ENCODE assay signal across 8 mouse cellular contexts in genomic region chr19:34254101-34254879, GRCm38 (mm10). TPM values are rescaled to one million over a fixed set of nuclear protein-coding genes. Genes with fewer than 3 reads are reported as not detected.
DNase-seq lines count a peak whose midpoint lies in the region; ATAC-seq and TF ChIP-seq lines count a peak whose summit lies in the region.

No protein-coding gene starts in this region.

- H3K27me3 ChIP-seq in heart, postnatal 0 days (ENCODE audit: control insufficient read depth, insufficient read depth, low read length) = no peaks in the 10 kb centered on the region
- no peaks in the 10 kb centered on the region for H3K27me3 ChIP-seq in lung, embryonic 14.5 days (ENCODE audit: insufficient read depth, low read length)

- WGBS in heart, postnatal 0 days = 13% methylated on average over 14 of the region's 14 CpGs
- WGBS in lung, embryonic 14.5 days = 20% methylated on average over 14 of the region's 14 CpGs

- peak; percentile 25 for DNase-seq in adrenal gland, postnatal 14 days
- DNase-seq in adrenal gland, postnatal 10 days = no peak
- peak; percentile 48 for DNase-seq in CD4-positive, CD25-positive, alpha-beta regulatory T cell, adult 2 months (ENCODE audit: low read depth, low spot score)
- DNase-seq in heart, postnatal 0 days (ENCODE audit: low spot score) = peak; percentile 74
- peak; percentile 77 for DNase-seq in lung, embryonic 14.5 days
- peak; percentile 37 for DNase-seq in testis, postnatal 14 days (ENCODE audit: low spot score)
- DNase-seq in right cerebral cortex, postnatal 14 days = no peak
- DNase-seq in embryo, embryonic 10 days (ENCODE audit: low spot score) = no peak

- no peaks in the 10 kb centered on the region for H3K4me1 ChIP-seq in heart, postnatal 0 days (ENCODE audit: control insufficient read depth, insufficient read depth)
- peaks cover 5% of the 10 kb centered on the region; the same call in 1 of the 2 replicates for H3K4me1 ChIP-seq in lung, embryonic 14.5 days (ENCODE audit: insufficient read depth)

- peak; percentile 62 for ATAC-seq in heart, postnatal 0 days (ENCODE audit: insufficient read depth, low read depth)
- ATAC-seq in lung, embryonic 14.5 days (ENCODE audit: insufficient read depth) = peak; percentile 33; the same call in 1 of the 2 replicates

- peak overlapping the region; percentile 76 for H3K9ac ChIP-seq in heart, postnatal 0 days (replicated peaks; ENCODE audit: low read depth, low read length)
- H3K9ac ChIP-seq in lung, embryonic 14.5 days = peak overlapping the region; percentile 56

- H3K27ac ChIP-seq in heart, postnatal 0 days (ENCODE audit: low read depth) = peak overlapping the region; percentile 92
- peak overlapping the region; percentile 93 for H3K27ac ChIP-seq in lung, embryonic 14.5 days (ENCODE audit: low read depth)

- no peaks in the 10 kb centered on the region for H3K9me3 ChIP-seq in heart, postnatal 0 days (replicated peaks; ENCODE audit: control insufficient read depth, low read length)
- no peaks in the 10 kb centered on the region for H3K9me3 ChIP-seq in lung, embryonic 14.5 days (ENCODE audit: low read depth, low read length)

- H3K4me2 ChIP-seq in heart, postnatal 0 days (ENCODE audit: low read depth, low read length) = peak overlapping the region; percentile 62
- peak overlapping the region; percentile 54 for H3K4me2 ChIP-seq in lung, embryonic 14.5 days

- H3K4me3 ChIP-seq in heart, postnatal 0 days (ENCODE audit: low read depth, low read length) = peak overlapping the region; percentile 59
- peak overlapping the region; percentile 44 for H3K4me3 ChIP-seq in lung, embryonic 14.5 days (ENCODE audit: low read depth, low read length)

- no peak for TF ChIP-seq EP300 in heart, postnatal 0 days (IDR thresholded peaks at IDR 0.05; ENCODE audit: low read depth)

- H3K36me3 ChIP-seq in heart, postnatal 0 days (replicated peaks; ENCODE audit: control insufficient read depth, insufficient read depth, low read length) = peaks cover 12% of the 10 kb centered on the region
- H3K36me3 ChIP-seq in lung, embryonic 14.5 days (ENCODE audit: insufficient read depth) = 0 out of 2 replicates have a peak, but pooled peaks cover 8% of the 10 kb centered on the region

- no peak for TF ChIP-seq CTCF in heart, postnatal 0 days (IDR thresholded peaks at IDR 0.05; ENCODE audit: low read depth)
- TF ChIP-seq CTCF in lung, embryonic 14.5 days (IDR thresholded peaks at IDR 0.05; ENCODE audit: low read depth) = no peak

RNA-seq across cellular contexts. Expression of gene Acta2, which starts 1.1 kb away (rescaled TPM):
- 36.5 and 95.6 TPM in 2 replicates for total RNA-seq in adrenal gland, postnatal 14 days (2021)
- total RNA-seq in adrenal gland, postnatal 10 days (2021) = 100 to 1,000 TPM in 1 of 2 experiments, 10 to 100 TPM in 1; 69.7 to 135 TPM
- total RNA-seq in heart, postnatal 0 days (2014; rRNA removed; ENCODE audit: low replicate concordance) = 921 and 1,307 TPM in 2 replicates
- 1,041 and 1,327 TPM in 2 replicates for polyA plus RNA-seq in heart, postnatal 0 days (2015; fragmentation: Nextera tagmentation; extraction: Ambion mirVana)
- 854 and 863 TPM in 2 replicates for polyA plus RNA-seq in lung, embryonic 14.5 days (2014; fragmentation: Nextera tagmentation; extraction: Ambion mirVana)

RNA-seq across cellular contexts. Expression of gene Fas, which starts 36.2 kb away (rescaled TPM):
- 11.3 and 12.2 TPM in 2 replicates for total RNA-seq in adrenal gland, postnatal 14 days (2021)
- total RNA-seq in adrenal gland, postnatal 10 days (2021) = 10 to 100 TPM; 12.1 to 18.2 TPM
- total RNA-seq in heart, postnatal 0 days (2014; rRNA removed; ENCODE audit: low replicate concordance) = 1.1 and 3.2 TPM in 2 replicates
- 5.6 and 7.1 TPM in 2 replicates for polyA plus RNA-seq in heart, postnatal 0 days (2015; fragmentation: Nextera tagmentation; extraction: Ambion mirVana)
- polyA plus RNA-seq in lung, embryonic 14.5 days (2014; fragmentation: Nextera tagmentation; extraction: Ambion mirVana) = 5.7 and 6.3 TPM in 2 replicates

Comparison
In these comparisons a context has a peak if more than half of its experiments do, and no peak if none do; other contexts are left out.
1. DNase-seq: peak in adrenal gland, postnatal 14 days (single experiment), CD4-positive, CD25-positive, alpha-beta regulatory T cell, adult 2 months (single experiment), heart, postnatal 0 days (single experiment), lung, embryonic 14.5 days (single experiment) and testis, postnatal 14 days (single experiment); none in adrenal gland, postnatal 10 days (single experiment), right cerebral cortex, postnatal 14 days (single experiment) and embryo, embryonic 10 days (single experiment).